Mouse (Mus musculus) CH12F3 (cell line): ENCODE results near the gene Zfp433.
"Not testable (repeated sequence)": the region's sequence is repeated elsewhere in the genome, so short reads cannot be mapped to it uniquely, and the experiment has no call there.

Experiments
- in situ Hi-C: fragments of 300-500 bp; cut with MboI; formaldehyde crosslinking; loops from 2 replicates; pipeline ENCODE4 v1.14.3; 2020; ENCODE audit warnings: low sequenced_read_pairs

The Zfp433 gene

DNA sequence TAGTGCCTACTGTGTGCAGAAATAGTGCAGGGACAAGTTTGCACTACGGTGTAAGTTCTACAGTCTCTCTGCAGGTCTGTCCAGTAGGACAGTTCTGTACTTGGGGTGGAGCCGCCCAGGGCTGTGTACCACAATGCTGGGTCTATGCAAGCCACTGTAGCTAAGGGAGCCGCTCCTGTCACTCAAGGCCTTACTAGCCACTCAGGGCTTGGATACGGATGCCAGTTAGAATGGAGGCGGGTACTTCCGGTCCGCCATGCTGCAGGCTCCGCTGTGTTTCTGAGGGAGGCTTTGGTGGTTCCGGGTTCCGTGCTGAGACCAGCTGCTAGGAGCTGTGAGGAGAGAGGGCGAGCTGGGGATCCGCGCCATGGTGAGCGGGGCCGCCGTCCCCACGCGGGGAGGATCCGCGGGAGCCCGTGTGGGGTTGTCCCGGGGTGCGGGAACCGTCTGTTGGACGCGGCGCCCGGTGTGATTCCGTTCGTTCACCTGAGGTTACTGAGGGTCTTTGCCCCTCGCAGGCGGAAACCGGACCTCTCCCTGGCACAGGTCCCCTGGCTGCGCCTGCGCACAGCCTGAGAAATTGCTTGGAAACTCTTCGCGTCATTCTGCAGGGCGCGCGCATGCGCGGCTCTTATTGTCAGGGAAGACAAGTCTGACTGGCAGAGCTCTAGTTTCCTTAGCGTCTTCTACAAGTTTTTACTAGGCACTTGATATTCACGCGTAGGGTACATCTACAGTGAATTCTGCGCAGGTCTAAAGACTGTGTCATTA is at the start of gene Zfp433:
Gene Zfp433 (plus strand): TSS at position 295 of the 771 bp plus-strand sequence.
- in situ Hi-C loops, result not testable (repeated sequence)

DNA sequence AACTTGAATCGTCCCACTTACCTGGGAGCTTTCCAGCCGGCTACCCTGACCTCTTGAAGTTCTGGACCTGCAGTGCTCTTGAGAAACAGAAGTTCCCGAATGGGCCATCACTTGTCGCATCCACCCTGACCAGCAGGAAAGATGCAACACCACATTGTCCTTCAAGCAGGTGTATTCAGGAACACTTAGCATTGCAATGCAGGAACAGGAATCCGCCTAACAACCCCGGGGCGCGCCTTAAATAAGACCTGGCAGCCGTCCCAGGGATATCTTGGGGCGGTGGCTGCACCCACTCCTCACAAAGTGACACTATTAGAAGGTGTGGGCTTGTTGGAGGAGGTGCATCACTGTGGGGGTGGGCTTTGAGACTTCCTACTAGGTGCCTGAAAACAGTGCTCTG is 49.4 kb upstream of the Zfp433 start:
- in situ Hi-C loops, result no loop called here

DNA sequence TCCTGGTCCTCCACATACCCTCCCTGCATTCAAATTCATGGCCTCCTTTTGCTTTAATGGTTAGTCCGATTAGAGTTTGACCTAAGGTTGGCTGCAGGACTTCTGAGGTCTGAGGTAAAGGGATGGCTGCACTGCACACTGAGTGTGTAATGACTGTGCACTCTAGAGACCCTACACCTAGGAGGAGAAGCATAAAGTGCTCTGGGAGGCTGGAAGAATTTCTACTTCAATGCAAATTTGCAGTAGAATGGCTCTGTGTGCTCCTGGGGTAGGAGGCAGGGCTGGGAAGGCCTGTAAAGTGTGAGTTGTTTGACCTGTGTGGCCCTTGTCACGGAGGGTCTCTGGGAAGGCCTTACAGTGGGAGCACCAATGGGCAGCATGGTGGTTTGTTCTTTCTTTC is 48.5 kb upstream of the Zfp433 start:
- in situ Hi-C loops, result no loop called here

DNA sequence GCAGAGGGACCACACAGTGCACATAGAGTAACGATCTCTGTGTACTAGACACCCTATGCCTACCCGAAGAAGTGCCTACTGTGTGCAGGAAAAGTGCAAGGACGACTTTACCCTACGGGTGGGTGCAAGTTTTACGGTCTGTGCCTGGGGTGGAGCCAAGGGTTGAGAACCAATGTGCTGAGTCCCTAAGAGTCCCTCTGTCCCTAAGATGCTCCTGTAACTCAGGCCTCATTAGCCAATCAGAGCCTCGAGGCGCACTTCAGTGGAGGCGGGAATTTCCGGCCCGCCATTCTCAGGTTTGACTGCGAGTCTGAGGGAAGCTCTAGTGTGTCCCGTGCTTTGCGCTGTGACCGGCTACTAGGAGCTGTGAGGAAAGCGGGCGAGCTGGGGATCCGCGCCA is 17.5 kb upstream of the Zfp433 start:
- in situ Hi-C loops, result not testable (repeated sequence)

DNA sequence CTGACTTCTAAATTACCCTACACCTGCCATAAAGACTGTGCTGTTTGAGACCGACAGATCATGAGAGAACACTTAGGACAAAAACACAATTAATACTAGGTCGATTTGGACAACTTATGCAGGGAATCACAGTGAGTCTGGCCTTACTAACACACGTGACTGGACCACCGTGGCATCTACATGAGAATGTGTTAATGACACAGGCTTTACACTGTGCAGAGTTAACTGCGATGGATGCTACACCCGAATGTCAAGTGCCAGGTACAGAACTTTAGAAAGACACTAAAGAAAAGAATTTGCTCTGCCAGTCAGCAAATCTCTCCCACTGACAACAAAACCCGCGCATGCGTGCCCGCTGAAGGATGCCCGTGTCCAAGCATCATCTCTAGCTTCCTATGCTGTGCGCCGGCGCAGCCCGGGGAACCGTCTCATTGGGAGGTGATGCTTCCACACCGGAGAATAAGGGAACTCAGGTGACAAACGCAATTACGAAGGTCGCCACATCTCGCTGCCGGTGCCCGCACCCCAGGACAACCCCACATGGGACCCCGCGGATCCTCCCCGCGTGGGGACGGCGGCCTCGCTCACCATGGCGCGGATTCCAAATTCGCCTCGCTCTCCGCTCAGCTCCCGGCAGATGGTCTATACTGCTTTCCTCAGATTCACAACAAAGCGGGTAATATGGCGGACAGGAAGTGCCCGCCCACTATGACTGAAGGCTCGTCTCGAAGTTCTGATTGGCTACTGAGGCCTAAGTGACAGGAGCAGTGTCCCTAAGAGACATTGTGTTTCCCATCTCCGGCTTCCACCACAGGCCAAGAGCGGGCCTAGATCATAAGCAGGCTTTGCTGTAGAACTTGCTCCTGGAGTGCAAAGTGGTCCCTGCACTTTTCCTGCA is 66.1 kb downstream of the Zfp433 start, which contains the start of gene Gm3055:
Gene Gm3055 (minus strand): TSS at position 656 of the 898 bp plus-strand sequence.
- in situ Hi-C loops, result not testable (repeated sequence)

DNA sequence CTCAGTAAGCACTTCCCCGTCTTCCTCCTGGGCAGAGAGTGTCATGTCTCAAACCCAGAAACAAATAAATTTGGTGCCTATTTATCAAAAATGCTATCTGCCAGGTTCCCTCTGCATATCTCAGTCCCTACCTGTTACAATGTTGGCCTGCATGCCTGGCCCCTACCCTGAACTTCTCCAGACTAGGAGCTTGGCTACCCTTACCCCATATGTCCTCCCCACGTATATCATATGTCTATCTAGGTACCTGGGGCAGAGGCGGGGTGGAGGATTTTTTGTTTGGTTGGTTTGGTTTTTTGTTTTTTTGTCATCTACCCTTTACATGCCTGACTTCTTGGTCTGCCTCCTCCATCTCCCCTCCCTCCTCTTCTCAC is 66.8 kb downstream of the Zfp433 start:
- in situ Hi-C loops, result not testable (repeated sequence)
